Mouse (Mus musculus): ENCODE results near the gene Insr.

Insr gene

DNA sequence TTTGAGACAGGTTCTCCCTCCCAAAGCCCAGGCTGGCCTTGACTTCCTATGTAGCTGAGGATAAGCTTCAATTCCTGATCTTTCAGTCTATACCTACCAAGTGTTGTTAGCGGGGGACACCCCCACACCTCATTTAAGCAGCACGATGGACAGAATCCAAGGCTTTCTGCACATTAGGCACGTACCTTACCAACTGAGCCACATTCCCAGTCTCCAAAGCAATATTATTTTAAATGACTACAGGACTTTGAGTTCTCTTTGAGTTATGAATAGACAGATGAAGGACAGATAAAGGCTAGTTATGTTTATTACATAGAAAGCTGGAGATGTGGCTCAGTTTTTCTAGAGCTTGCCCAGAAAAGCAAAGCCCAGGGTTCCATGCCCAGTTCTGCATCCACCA is 5.6 kb downstream of the Insr start:
- no peak for DNase-seq (ENCODE audit: low read depth)

DNA sequence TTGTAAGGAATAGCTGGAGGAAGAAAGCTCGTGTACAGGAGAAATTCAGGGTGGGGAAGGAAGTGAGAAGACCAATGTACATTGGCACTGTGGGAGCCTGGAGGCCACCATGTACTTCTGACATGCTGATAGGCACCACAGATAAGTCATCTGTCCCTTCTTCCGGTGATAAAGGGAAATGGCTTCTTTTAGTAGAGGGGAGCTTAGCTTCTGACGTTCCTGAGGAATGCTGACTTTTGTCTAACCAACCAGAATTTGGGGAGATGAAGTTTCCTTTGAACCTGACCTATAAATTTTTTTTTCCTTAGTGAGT is 12.0 kb downstream of the Insr start:
- DNase-seq (ENCODE audit: low read depth), result no peak

- DNase-seq (ENCODE audit: low read depth), result no peak
These were observed 12.6 kb downstream of the Insr start for GRCm38 (mm10) chr8:3266686-3267448.

GRCm38 (mm10) chr8:3265182-3265581 is 14.2 kb downstream of the Insr start:
- DNase-seq (ENCODE audit: low read depth), result no peak

- DNase-seq (ENCODE audit: low read depth), result no peak
These were observed 16.6 kb downstream of the Insr start for GRCm38 (mm10) chr8:3262779-3263178.

GRCm38 (mm10) chr8:3261101-3261500 is 18.3 kb downstream of the Insr start:
- DNase-seq (ENCODE audit: low read depth), result no peak

GRCm38 (mm10) chr8:3260127-3260811 is 19.1 kb downstream of the Insr start:
- no peak for DNase-seq (ENCODE audit: low read depth)

DNA sequence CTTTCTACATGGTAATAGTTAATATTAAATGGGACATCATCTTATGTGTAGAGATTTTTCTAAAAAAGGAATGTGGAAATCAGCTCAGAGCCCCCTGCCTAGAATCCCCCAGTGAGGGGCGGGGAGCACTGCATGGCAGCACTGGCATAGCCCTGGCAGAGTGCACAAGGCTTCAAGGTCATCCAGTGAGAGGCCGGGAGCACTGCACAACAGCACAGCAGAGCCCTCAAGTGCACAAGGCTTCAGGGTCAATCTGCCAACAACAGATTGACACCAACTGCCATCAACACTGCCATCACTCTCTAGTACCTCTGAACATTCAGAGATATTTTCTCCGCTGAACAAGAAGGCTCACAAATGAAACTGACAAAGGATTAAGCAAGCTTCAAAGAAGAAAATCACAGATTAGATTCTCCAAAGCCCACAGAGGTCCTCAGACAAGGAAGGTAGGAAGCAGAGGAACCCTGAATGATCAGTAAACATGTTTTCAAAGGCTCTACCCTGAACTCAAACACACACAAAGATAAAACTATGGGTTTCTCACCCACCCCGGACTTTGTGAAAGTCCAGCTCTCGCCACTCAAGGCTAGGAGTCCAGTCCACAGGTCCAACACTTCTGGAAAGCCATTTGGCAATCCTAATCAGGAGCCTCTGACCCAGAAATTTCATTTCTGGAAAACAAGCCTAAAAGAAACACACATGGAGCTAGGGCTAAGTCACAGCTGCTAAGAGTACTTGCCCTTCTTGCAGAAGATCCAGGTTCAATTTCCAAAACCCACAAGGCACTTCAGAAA is 23.1 kb downstream of the Insr start:
- DNase-seq (ENCODE audit: low read depth), result no peak

- no peak for DNase-seq (ENCODE audit: low read depth)
These were observed 24.1 kb downstream of the Insr start for GRCm38 (mm10) chr8:3255321-3255720.

DNA sequence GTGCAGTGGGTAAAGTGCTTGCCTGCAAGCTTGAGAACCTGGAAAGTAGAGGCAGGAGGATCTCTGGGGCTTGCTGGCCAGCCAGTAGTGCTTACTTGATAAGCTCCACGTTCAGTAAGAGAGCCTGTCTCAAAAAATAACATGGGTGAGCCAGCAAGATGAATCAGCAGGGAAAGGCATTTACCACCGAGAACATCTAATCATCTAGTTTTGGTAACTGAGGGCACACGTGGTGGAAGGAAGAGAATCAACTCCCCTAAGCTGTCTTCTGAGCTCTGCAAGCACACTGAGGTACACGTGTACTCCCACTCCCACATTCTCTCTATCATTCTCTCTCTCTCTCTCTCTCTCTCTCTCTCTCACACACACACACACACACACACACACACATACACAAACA is 26.2 kb downstream of the Insr start:
- DNase-seq (ENCODE audit: low read depth), result no peak

- no peak for DNase-seq (ENCODE audit: low read depth)
These were observed 26.8 kb downstream of the Insr start for GRCm38 (mm10) chr8:3252665-3253064.

GRCm38 (mm10) chr8:3251101-3251500 is 28.3 kb downstream of the Insr start:
- no peak for DNase-seq (ENCODE audit: low read depth)

DNA sequence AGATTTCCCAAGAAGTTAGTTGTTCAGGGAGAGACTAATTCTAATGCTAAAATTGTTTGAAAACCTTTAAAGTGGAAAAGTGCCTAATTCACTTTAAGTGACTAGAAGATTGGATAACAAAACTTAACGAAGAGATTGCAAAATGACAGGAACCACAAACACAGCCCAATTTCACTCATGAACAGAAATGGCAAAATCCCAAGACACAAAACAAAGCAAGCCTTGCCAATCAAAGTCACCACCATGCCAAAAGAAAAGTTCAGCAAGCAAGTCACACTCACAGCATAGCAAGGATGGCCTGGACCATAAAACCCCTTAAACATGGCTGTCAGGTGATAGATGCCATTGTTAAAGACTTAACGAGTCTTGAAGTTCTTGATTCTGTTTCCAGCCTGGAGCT is 29.5 kb downstream of the Insr start:
- DNase-seq (ENCODE audit: low read depth), result no peak

DNA sequence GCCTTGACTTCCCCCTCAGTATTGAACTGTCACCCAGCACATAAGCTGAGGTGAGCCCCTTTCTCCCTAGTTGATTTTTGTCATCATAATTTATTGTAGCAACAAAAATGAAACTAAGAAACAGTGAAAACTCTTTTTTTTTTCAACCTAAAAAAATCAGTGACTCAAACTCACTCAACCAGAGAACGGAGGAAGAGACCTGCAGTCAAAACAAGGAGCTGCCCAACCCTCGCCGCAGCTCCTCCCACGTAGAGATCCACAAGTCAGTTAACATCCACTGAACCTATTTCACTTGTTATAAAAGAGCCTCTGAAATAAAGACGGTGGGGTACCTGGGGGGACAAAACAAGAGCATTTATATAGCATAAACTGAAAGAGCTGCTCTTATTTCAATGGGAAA is 30.7 kb downstream of the Insr start:
- no peak for DNase-seq (ENCODE audit: low read depth)

DNA sequence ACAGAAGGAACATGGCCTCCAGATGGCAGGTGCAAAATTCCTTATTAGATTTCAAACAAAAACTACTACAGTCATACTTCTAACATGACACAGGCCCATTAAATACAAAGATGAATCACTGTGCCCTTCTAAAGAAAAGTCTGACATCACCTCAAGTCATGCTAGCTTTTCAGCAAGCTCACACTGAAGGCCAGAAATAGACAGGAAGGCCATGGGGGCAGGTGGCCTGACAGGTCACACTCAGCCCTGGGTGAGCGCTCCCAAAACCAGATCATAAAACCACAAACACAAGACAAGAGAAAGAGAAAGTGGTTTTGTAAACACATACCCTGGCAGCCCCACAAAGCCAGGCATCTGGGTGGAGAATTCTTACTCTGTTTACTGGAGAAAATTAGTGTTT is 32.3 kb downstream of the Insr start:
- DNase-seq (ENCODE audit: low read depth), result no peak

GRCm38 (mm10) chr8:3243229-3243628 is 36.2 kb downstream of the Insr start:
- DNase-seq (ENCODE audit: low read depth), result no peak

DNA sequence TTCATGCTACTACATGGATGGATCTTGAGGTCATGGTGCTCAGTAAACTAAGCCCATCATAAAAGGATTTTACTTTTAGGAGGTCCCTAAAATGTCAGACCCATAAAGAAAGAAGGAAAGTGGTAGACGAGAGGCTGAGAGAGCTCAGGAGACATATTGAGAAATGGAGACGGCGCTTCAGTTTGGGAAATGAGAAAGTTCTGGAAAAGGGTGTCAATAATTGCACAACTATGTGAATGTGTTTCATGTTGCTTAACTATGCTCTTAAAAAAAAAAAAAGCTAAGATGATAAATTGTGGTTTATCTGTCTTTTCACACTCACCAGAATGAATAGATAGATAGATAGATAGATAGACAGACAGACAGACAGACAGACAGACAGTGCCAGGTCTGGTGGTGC is 38.7 kb downstream of the Insr start:
- no peak for DNase-seq (ENCODE audit: low read depth)

DNA sequence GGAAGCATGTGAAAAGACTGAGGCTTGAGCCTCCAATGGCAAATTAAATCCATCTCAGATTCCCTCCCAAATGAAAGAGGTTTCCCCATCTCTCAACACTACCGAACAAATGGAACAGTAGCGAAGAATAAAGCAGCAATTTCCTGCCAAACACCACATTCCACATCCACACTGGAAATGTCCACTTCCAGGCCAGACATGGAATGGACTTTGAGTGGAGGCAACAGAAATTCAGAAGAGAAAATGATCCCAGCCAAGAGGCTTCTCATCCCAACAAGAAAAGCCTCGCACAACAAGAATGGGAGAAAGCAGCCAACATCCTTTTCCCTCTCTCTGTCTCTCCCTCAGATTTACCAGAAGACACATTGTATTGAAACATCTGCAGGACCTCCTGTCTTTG is 39.8 kb downstream of the Insr start:
- no peak for DNase-seq (ENCODE audit: low read depth)

GRCm38 (mm10) chr8:3238792-3239191 is 40.6 kb downstream of the Insr start:
- DNase-seq (ENCODE audit: low read depth), result no peak

DNA sequence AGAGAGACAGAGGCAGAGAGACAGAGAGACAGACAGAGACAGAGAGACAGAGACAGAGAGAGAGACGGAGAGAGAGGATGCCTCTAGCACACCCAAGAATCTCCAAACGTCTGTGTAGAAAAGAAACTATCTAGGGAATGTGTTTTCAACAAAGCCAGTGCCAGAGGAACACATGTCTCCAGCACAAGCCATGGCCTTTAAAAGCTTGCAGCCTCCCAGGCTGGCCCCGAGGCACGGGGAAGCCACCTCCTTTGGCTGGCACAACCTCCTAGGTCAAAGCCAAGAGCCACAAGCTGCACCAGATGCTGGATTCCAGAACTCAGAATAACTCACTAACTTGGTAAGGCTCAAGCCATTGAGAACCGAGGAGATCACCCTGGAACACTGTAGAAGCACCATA is 42.1 kb downstream of the Insr start:
- DNase-seq (ENCODE audit: low read depth), result peak; percentile 62

- DNase-seq (ENCODE audit: low read depth), result no peak
These were observed 43.1 kb downstream of the Insr start for GRCm38 (mm10) chr8:3236277-3236676.

DNA sequence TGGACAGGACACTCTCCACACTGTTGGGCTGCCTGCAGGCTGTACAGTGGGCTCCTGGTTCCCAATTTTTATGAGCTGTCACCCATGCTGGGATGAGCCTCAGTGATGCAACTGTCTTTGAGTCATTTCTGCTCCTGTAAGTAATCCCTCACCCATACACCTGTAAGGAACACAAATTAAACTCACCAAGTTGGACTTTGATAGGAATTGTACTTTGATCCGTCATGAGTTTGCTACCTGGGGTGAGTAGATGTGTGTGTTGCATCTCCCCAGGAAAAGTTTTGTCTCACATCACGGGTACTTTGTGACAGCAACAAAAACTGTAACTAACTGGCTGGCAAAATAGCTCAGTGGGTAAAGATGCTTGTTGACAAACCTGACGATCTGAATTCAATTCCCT is 44.8 kb downstream of the Insr start:
- no peak for DNase-seq (ENCODE audit: low read depth)

DNA sequence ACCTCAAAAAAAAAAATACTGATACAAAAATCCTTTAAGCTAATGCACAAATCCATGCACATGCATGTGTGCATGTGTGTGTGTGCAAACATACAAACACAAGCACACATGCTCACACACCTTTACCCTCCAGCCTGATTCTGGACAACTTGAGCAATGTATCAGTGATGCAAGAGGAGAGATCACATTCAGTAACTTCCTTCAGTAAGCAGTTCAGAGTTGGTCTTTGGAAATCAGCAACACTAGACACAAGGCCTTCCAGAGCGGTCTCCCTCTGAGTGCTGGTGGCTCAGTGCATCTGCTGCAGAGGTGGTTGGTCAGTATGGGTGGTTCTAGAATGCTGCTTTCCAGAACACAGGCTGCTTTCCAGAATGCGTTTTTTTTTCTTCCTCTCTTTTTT is 46.8 kb downstream of the Insr start:
- DNase-seq (ENCODE audit: low read depth), result no peak
